Mouse (Mus musculus) cerebral cortex, adult 2 months (tissue): ENCODE data around the gene Ces1e.

Experiments used
- WGBS: fragments of 180-500 bp; shearing (Covaris S2); methylation state at CpG from one replicate; pipeline ENCODE4 v1.1.7; 2018; 5-methylcytosine and 5-hydroxymethylcytosine counted together

Ces1e gene

GRCm38 (mm10) chr8:93171846-93172590 lies 57.4 kb downstream of the Ces1e start:
- 70% methylated on average over 1 of the region's 1 CpGs for WGBS

GRCm38 (mm10) chr8:93163363-93163762 lies 66.1 kb downstream of the Ces1e start:
- WGBS = 96% methylated on average over 1 of the region's 1 CpGs

- 89% methylated on average over 1 of the region's 1 CpGs for WGBS
These were observed 78.0 kb downstream of the Ces1e start for GRCm38 (mm10) chr8:93151401-93151800.
